Mouse (Mus musculus) layer of hippocampus, adult 2 months (tissue): ENCODE data around the gene Dhx35. TPM values are rescaled to one million over a fixed set of nuclear protein-coding genes. Genes with fewer than 3 reads are reported as not detected.

Experiments
- DNase-seq, 2 experiments: peaks; one replicate each; pipeline ENCODE4 v3.0.0; 2022; ENCODE audit warnings: low spot score in 2 of 2
- H3K27ac ChIP-seq: fragments of 200-600 bp; 2 replicates; pipeline ENCODE4 v1.8.1; 2022
- H3K4me3 ChIP-seq: fragments of 200-600 bp; 2 replicates; pipeline ENCODE4 v1.8.1; 2022; ENCODE audit warnings: mild to moderate bottlenecking
- CTCF ChIP-seq: fragments of 200-600 bp; conservative IDR thresholded peaks from 2 replicates; pipeline ENCODE4 v1.8.1; 2022; ENCODE audit warnings: antibody characterized with exemption, mild to moderate bottlenecking, moderate library complexity
- long read RNA-seq, 2 experiments: library from polyadenylated mRNA; stranded (forward); transcript quantifications; one replicate each; pipeline ENCODE4 v2.0.0; 2021; ENCODE audit warnings: borderline mapping rate in 2 of 2
- total RNA-seq, 2 experiments: library from RNA; stranded (reverse); gene quantifications; 2 replicates each; pipeline ENCODE4 v1.2.3; 2021

Dhx35 gene
- total RNA-seq, result 10 to 100 TPM; 17.2 to 19.3 TPM
- long read RNA-seq, experiment 1, transcript Dhx35-202 (22 exons, 3,284 nt), result major isoform, 5 of 10 reads
- long read RNA-seq, experiment 1, partial matches to known transcripts, result 2 of 10 reads
- long read RNA-seq, experiment 1, other reads (novel, unspliced or antisense), result 3 of 10 reads
- long read RNA-seq, experiment 2, partial matches to known transcripts, result 3 of 7 reads
- long read RNA-seq, experiment 2, other reads (novel, unspliced or antisense), result 0 of 7 reads

- Histone ChIP-seq H3K27ac (peak within 1 kb of the TSS; percentile 85), H3K4me3 (peak within 1 kb of the TSS; percentile 90)
- no peak for TF ChIP-seq CTCF
- DNase-seq, result peak; percentile 92 to 95
These were observed at the start of gene Dhx35 for GRCm38 (mm10) chr2:158794494-158795004. Gene Dhx35 (plus strand): TSS chr2:158794807.

GRCm38 (mm10) chr2:158745049-158745482, 49.5 kb upstream of the Dhx35 start:
- peak overlapping the region; percentile 93 for H3K27ac ChIP-seq
- no peak overlapping the region for H3K4me3 ChIP-seq
- DNase-seq, result peak; percentile 50 to 69
- TF ChIP-seq CTCF, result peak; percentile 87

GRCm38 (mm10) chr2:158746164-158746563, 48.4 kb upstream of the Dhx35 start:
- TF ChIP-seq CTCF, result no peak
- Histone ChIP-seq H3K4me3 (no peak overlapping the region), H3K27ac (peak overlapping the region; percentile 73)
- DNase-seq, result no peak

- H3K4me3 ChIP-seq, result no peak overlapping the region
- DNase-seq, result peak; percentile 79 to 84
- H3K27ac ChIP-seq, result peak overlapping the region; percentile 92
- no peak for TF ChIP-seq CTCF
These were observed 45.2 kb upstream of the Dhx35 start for GRCm38 (mm10) chr2:158749366-158749765.

- no peak for TF ChIP-seq CTCF
- Histone ChIP-seq H3K4me3 (no peak overlapping the region), H3K27ac (no peak overlapping the region)
- DNase-seq, result no peak
These were observed 34.4 kb upstream of the Dhx35 start for GRCm38 (mm10) chr2:158760231-158760630.

- no peak overlapping the region for H3K4me3 ChIP-seq
- no peak for TF ChIP-seq CTCF
- peak overlapping the region; percentile 8; the same call in 1 of the 2 replicates for H3K27ac ChIP-seq
- no peak for DNase-seq
These were observed 32.3 kb upstream of the Dhx35 start for GRCm38 (mm10) chr2:158762339-158762738.

GRCm38 (mm10) chr2:158767742-158768339, 26.8 kb upstream of the Dhx35 start, which contains the start of gene Fam83d:
Gene Fam83d (plus strand): TSS chr2:158768093.
- peak within 1 kb of the TSS; percentile 70 for H3K4me3 ChIP-seq
- DNase-seq, result peak; percentile 94 to 96
- peak within 1 kb of the TSS; percentile 55 for H3K27ac ChIP-seq
- peak; percentile 79 for TF ChIP-seq CTCF

- DNase-seq, result no peak
- peak overlapping the region; percentile 70 for H3K4me3 ChIP-seq
- no peak for TF ChIP-seq CTCF
- H3K27ac ChIP-seq, result no peak overlapping the region
These were observed 26.3 kb upstream of the Dhx35 start for GRCm38 (mm10) chr2:158768350-158768749.

- H3K27ac ChIP-seq, result no peak overlapping the region
- no peak for DNase-seq
- TF ChIP-seq CTCF, result no peak
- peak overlapping the region; percentile 70 for H3K4me3 ChIP-seq
These were observed 25.8 kb upstream of the Dhx35 start for GRCm38 (mm10) chr2:158768771-158769170.

GRCm38 (mm10) chr2:158770126-158770757, 24.4 kb upstream of the Dhx35 start:
- TF ChIP-seq CTCF, result no peak
- DNase-seq, result no peak
- Histone ChIP-seq H3K4me3 (no peak overlapping the region), H3K27ac (no peak overlapping the region)

- no peak overlapping the region for H3K4me3 ChIP-seq
- no peak for DNase-seq
- no peak overlapping the region for H3K27ac ChIP-seq
- TF ChIP-seq CTCF, result no peak
These were observed 23.4 kb upstream of the Dhx35 start for GRCm38 (mm10) chr2:158771066-158771763.

GRCm38 (mm10) chr2:158772808-158773207, 21.8 kb upstream of the Dhx35 start:
- Histone ChIP-seq H3K4me3 (no peak overlapping the region), H3K27ac (no peak overlapping the region)
- no peak for DNase-seq
- TF ChIP-seq CTCF, result no peak

- H3K4me3 ChIP-seq, result no peak overlapping the region
- TF ChIP-seq CTCF, result no peak
- H3K27ac ChIP-seq, result no peak overlapping the region
- DNase-seq, result no peak
These were observed 19.7 kb upstream of the Dhx35 start for GRCm38 (mm10) chr2:158774886-158775285.
